Comparison of ENCODE assay signal across 9 mouse cellular contexts in the genomic region with DNA sequence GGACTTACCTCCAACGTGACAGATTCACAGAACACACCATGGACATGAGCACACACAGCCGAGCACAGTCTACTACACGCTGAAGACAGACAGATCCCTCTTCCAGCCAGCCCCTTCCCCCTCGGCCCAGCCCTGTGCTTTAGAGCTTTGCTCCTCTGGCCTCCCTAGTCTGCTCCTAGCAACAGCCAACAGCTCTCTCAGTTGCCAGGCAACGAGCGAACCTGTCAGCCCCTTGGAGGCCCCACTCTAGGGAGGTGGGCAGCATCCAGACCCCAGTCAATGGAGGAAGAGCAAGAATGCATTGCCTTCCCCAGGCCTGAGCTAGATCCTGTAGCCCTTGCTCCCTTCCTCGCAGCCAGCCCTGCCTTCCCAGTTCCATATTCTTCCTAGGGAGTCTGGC. TPM values are rescaled to one million over a fixed set of nuclear protein-coding genes. Genes with fewer than 3 reads are reported as not detected.
DNase-seq lines count a peak whose midpoint lies in the region; ATAC-seq and TF ChIP-seq lines count a peak whose summit lies in the region.
"Had no signal": no experiment of that assay in that cellular context is flagged by ENCODE, and none has a peak within 500 bp of the region (broad histone marks: within the 10 kb centered on the region; RNA-seq: fewer than 3 reads in every experiment).

No protein-coding gene starts in this region.

- no peak overlapping the region; the same call in 1 of the 2 replicates for H3K4me2 ChIP-seq in kidney, embryonic 14.5 days (replicated peaks; ENCODE audit: low read depth, low read length)
- H3K4me2 ChIP-seq in limb, embryonic 12.5 days: peak overlapping the region; percentile 23

- no peaks in the 10 kb centered on the region; the same call in 1 of the 2 replicates for H3K36me3 ChIP-seq in kidney, embryonic 14.5 days (ENCODE audit: control insufficient read depth, insufficient read depth, low read length)
- peaks cover 17% of the 10 kb centered on the region for H3K36me3 ChIP-seq in forebrain, embryonic 10.5 days (replicated peaks)
- peaks cover 6% of the 10 kb centered on the region; the same call in 1 of the 2 replicates for H3K36me3 ChIP-seq in limb, embryonic 12.5 days

- H3K4me1 ChIP-seq in kidney, embryonic 14.5 days (ENCODE audit: control insufficient read depth, insufficient read depth, low read length): peaks cover 23% of the 10 kb centered on the region
- peaks cover 91% of the 10 kb centered on the region for H3K4me1 ChIP-seq in forebrain, embryonic 10.5 days
- peaks cover 43% of the 10 kb centered on the region for H3K4me1 ChIP-seq in limb, embryonic 12.5 days (replicated peaks)

- intact Hi-C loops in gastrocnemius, adult 2 months (cut with DNase I): no loop called here

- no peaks in the 10 kb centered on the region for H3K27me3 ChIP-seq in kidney, embryonic 14.5 days (ENCODE audit: control insufficient read depth, insufficient read depth, low read length)
- no peaks in the 10 kb centered on the region for H3K27me3 ChIP-seq in forebrain, embryonic 10.5 days (ENCODE audit: poor library complexity, severe bottlenecking)
- no peaks in the 10 kb centered on the region for H3K27me3 ChIP-seq in limb, embryonic 12.5 days

- no peak overlapping the region for H3K27ac ChIP-seq in kidney, embryonic 14.5 days (ENCODE audit: low read depth, low read length)
- peak overlapping the region; percentile 97 for H3K27ac ChIP-seq in forebrain, embryonic 10.5 days
- H3K27ac ChIP-seq in limb, embryonic 12.5 days: peak overlapping the region; percentile 42; the same call in 1 of the 2 replicates
- no peak overlapping the region for H3K27ac ChIP-seq in gastrocnemius, adult 2 months

- peak overlapping the region; percentile 28; the same call in 1 of the 2 replicates for H3K9ac ChIP-seq in kidney, embryonic 14.5 days (ENCODE audit: low read depth, low read length)
- no peak overlapping the region; the same call in 1 of the 2 replicates for H3K9ac ChIP-seq in limb, embryonic 12.5 days (replicated peaks)

- no peak for ATAC-seq in kidney, embryonic 14.5 days (ENCODE audit: low FRiP score, low TSS enrichment)
- ATAC-seq in limb, embryonic 12.5 days (ENCODE audit: insufficient number of reproducible peaks, insufficient read depth, low FRiP score, low TSS enrichment, low read depth): no peak
- ATAC-seq in megakaryocyte-erythroid progenitor cell, adult 5-6 weeks (replicated peaks; ENCODE audit: low FRiP score, low TSS enrichment, poor library complexity, severe bottlenecking): no peak

- no peak overlapping the region for H3K4me3 ChIP-seq in kidney, embryonic 14.5 days (ENCODE audit: low read length)
- H3K4me3 ChIP-seq in forebrain, embryonic 10.5 days: peak overlapping the region; percentile 39
- no peak overlapping the region for H3K4me3 ChIP-seq in limb, embryonic 12.5 days (replicated peaks)
- no peak overlapping the region for H3K4me3 ChIP-seq in gastrocnemius, adult 2 months

- no peaks in the 10 kb centered on the region for H3K9me3 ChIP-seq in kidney, embryonic 14.5 days (ENCODE audit: control insufficient read depth, low read length)
- no peaks in the 10 kb centered on the region for H3K9me3 ChIP-seq in forebrain, embryonic 10.5 days
- H3K9me3 ChIP-seq in limb, embryonic 12.5 days: no peaks in the 10 kb centered on the region

- 26% methylated on average over 7 of the region's 7 CpGs for WGBS in kidney, embryonic 14.5 days
- WGBS in forebrain, embryonic 10.5 days: 24% methylated on average over 7 of the region's 7 CpGs
- WGBS in limb, embryonic 12.5 days: 33% methylated on average over 7 of the region's 7 CpGs

- DNase-seq in kidney, postnatal 10 days: no peak
- DNase-seq in forebrain, embryonic 10.5 days (ENCODE audit: extremely low spot score, low spot score): peak; percentile 81
- DNase-seq in retina, embryonic 14.5 days (ENCODE audit: low spot score): peak; percentile 85
- DNase-seq in ovary, postnatal 10 days (ENCODE audit: low spot score): no peak
- DNase-seq in gastrocnemius, adult 2 months: no peak

- TF ChIP-seq CTCF in gastrocnemius, adult 2 months (IDR thresholded peaks at IDR 0.05): no peak

RNA-seq across cellular contexts. Expression of gene Gnai2, which starts 1.9 kb away (rescaled TPM):
- polyA plus RNA-seq in kidney, embryonic 14.5 days (2014; fragmentation: Nextera tagmentation; extraction: Ambion mirVana): 386 and 445 TPM in 2 replicates
- polyA plus RNA-seq in forebrain, embryonic 10.5 days (2016; fragmentation: Nextera tagmentation; extraction: Ambion mirVana): 526 and 533 TPM in 2 replicates
- 400 and 416 TPM in 2 replicates for polyA plus RNA-seq in limb, embryonic 12.5 days (2016; fragmentation: Nextera tagmentation; extraction: Ambion mirVana)
- total RNA-seq in megakaryocyte-erythroid progenitor cell, adult 5-6 weeks (2014; fragmentation: Nextera tagmentation): 204 and 225 TPM in 2 replicates
- 215 and 228 TPM in 2 replicates for total RNA-seq in megakaryocyte-erythroid progenitor cell, adult 5-6 weeks (2017)
- 10 to 100 TPM; 59.9 to 77.7 TPM for total RNA-seq in gastrocnemius, adult 2 months (2021)

RNA-seq across cellular contexts. Expression of gene Sema3b, which starts 28.0 kb away (rescaled TPM):
- 6.4 and 9.5 TPM in 2 replicates for polyA plus RNA-seq in kidney, embryonic 14.5 days (2014; fragmentation: Nextera tagmentation; extraction: Ambion mirVana)
- polyA plus RNA-seq in forebrain, embryonic 10.5 days (2016; fragmentation: Nextera tagmentation; extraction: Ambion mirVana): 1.4 and 2.0 TPM in 2 replicates
- 8.1 and 9.1 TPM in 2 replicates for polyA plus RNA-seq in limb, embryonic 12.5 days (2016; fragmentation: Nextera tagmentation; extraction: Ambion mirVana)
- total RNA-seq in megakaryocyte-erythroid progenitor cell, adult 5-6 weeks (2014; fragmentation: Nextera tagmentation): 0.50 TPM in 1 of 2 replicates, not detected in the other
- not detected in 2 replicates for total RNA-seq in megakaryocyte-erythroid progenitor cell, adult 5-6 weeks (2017)
- 10 to 100 TPM; 11.2 to 17.9 TPM for total RNA-seq in gastrocnemius, adult 2 months (2021)

RNA-seq across cellular contexts. Expression of gene Slc38a3, which starts 32.3 kb away (rescaled TPM):
- 4.8 and 6.5 TPM in 2 replicates for polyA plus RNA-seq in kidney, embryonic 14.5 days (2014; fragmentation: Nextera tagmentation; extraction: Ambion mirVana)
- polyA plus RNA-seq in forebrain, embryonic 10.5 days (2016; fragmentation: Nextera tagmentation; extraction: Ambion mirVana): 8.8 and 9.0 TPM in 2 replicates
- 3.5 and 5.0 TPM in 2 replicates for polyA plus RNA-seq in limb, embryonic 12.5 days (2016; fragmentation: Nextera tagmentation; extraction: Ambion mirVana)
- not detected in 2 replicates for total RNA-seq in megakaryocyte-erythroid progenitor cell, adult 5-6 weeks (2014; fragmentation: Nextera tagmentation)
- not detected in 2 replicates for total RNA-seq in megakaryocyte-erythroid progenitor cell, adult 5-6 weeks (2017)
- total RNA-seq in gastrocnemius, adult 2 months (2021): 10 to 100 TPM; 60.8 to 94.7 TPM

RNA-seq across cellular contexts. Expression of gene Gnat1, which starts 42.4 kb away (rescaled TPM):
- 4.7 and 5.3 TPM in 2 replicates for polyA plus RNA-seq in kidney, embryonic 14.5 days (2014; fragmentation: Nextera tagmentation; extraction: Ambion mirVana)
- polyA plus RNA-seq in forebrain, embryonic 10.5 days (2016; fragmentation: Nextera tagmentation; extraction: Ambion mirVana): 3.9 and 4.1 TPM in 2 replicates
- polyA plus RNA-seq in limb, embryonic 12.5 days (2016; fragmentation: Nextera tagmentation; extraction: Ambion mirVana): 2.1 and 2.2 TPM in 2 replicates
- total RNA-seq in megakaryocyte-erythroid progenitor cell, adult 5-6 weeks (2014; fragmentation: Nextera tagmentation): not detected in 2 replicates
- 5.3 TPM in 1 of 2 replicates, not detected in the other for total RNA-seq in megakaryocyte-erythroid progenitor cell, adult 5-6 weeks (2017)
- not detected for total RNA-seq in gastrocnemius, adult 2 months (2021)
- total RNA-seq: layer of hippocampus, postnatal 25 days had no signal

RNA-seq across cellular contexts. Expression of gene Ifrd2, which starts 49.6 kb away (rescaled TPM):
- polyA plus RNA-seq in kidney, embryonic 14.5 days (2014; fragmentation: Nextera tagmentation; extraction: Ambion mirVana): 59.1 and 61.4 TPM in 2 replicates
- polyA plus RNA-seq in forebrain, embryonic 10.5 days (2016; fragmentation: Nextera tagmentation; extraction: Ambion mirVana): 58.6 and 66.8 TPM in 2 replicates
- polyA plus RNA-seq in limb, embryonic 12.5 days (2016; fragmentation: Nextera tagmentation; extraction: Ambion mirVana): 38.5 and 40.2 TPM in 2 replicates
- 226 and 251 TPM in 2 replicates for total RNA-seq in megakaryocyte-erythroid progenitor cell, adult 5-6 weeks (2014; fragmentation: Nextera tagmentation)
- 103 and 192 TPM in 2 replicates for total RNA-seq in megakaryocyte-erythroid progenitor cell, adult 5-6 weeks (2017)
- 10 to 100 TPM; 48.5 to 50.4 TPM for total RNA-seq in gastrocnemius, adult 2 months (2021)

Comparison
In these comparisons a context has a peak if more than half of its experiments do, and no peak if none do; other contexts are left out.
1. H3K27ac ChIP-seq: peak in forebrain, embryonic 10.5 days (single experiment) and limb, embryonic 12.5 days (single experiment); none in kidney, embryonic 14.5 days (single experiment) and gastrocnemius, adult 2 months (single experiment).
2. DNase-seq: peak in forebrain, embryonic 10.5 days (single experiment) and retina, embryonic 14.5 days (single experiment); none in kidney, postnatal 10 days (single experiment), ovary, postnatal 10 days (single experiment) and gastrocnemius, adult 2 months (single experiment).